Mouse (Mus musculus): ENCODE data around the gene Hip1r. TPM values are rescaled to one million over a fixed set of nuclear protein-coding genes. Genes with fewer than 3 reads are reported as not detected.
A peak's percentile ranks its signal among the peaks of the same experiment; 100 is the strongest.

Hip1r gene
- polyA plus RNA-seq, 1 experiment from 2014 or later: 14.5 TPM

GRCm38 (mm10) chr5:124025146-124025545 is 51.7 kb downstream of the Hip1r start:
- no peaks in the 10 kb centered on the region for H3K27me3 ChIP-seq (ENCODE audit: control insufficient read depth, insufficient read depth, low read depth, low read length)
- H3K4me2 ChIP-seq (ENCODE audit: low read depth, low read length): no peak overlapping the region
- no peak overlapping the region for H3K9ac ChIP-seq (ENCODE audit: low read length)
- H3K4me1 ChIP-seq (replicated peaks; ENCODE audit: control insufficient read depth, insufficient read depth, low read length): peaks cover 55% of the 10 kb centered on the region
- no peak overlapping the region for H3K4me3 ChIP-seq (ENCODE audit: low read length)
- no peak for ATAC-seq (ENCODE audit: low read depth)
- no peaks in the 10 kb centered on the region for H3K36me3 ChIP-seq (ENCODE audit: control insufficient read depth, insufficient read depth, low read length)
- 66% methylated on average over 9 of the region's 9 CpGs for WGBS
- no peaks in the 10 kb centered on the region for H3K9me3 ChIP-seq (ENCODE audit: control insufficient read depth, low read length)
- no peak overlapping the region for H3K27ac ChIP-seq (ENCODE audit: low read length)

- peaks cover 56% of the 10 kb centered on the region for H3K4me1 ChIP-seq (replicated peaks; ENCODE audit: control insufficient read depth, insufficient read depth, low read length)
- H3K4me3 ChIP-seq (ENCODE audit: low read length): no peak overlapping the region
- no peak overlapping the region for H3K27ac ChIP-seq (ENCODE audit: low read length)
- H3K9ac ChIP-seq (ENCODE audit: low read length): no peak overlapping the region
- no peak overlapping the region for H3K4me2 ChIP-seq (ENCODE audit: low read depth, low read length)
- H3K27me3 ChIP-seq (ENCODE audit: control insufficient read depth, insufficient read depth, low read depth, low read length): no peaks in the 10 kb centered on the region
- ATAC-seq (ENCODE audit: low read depth): no peak
- no peaks in the 10 kb centered on the region for H3K9me3 ChIP-seq (ENCODE audit: control insufficient read depth, low read length)
- no peaks in the 10 kb centered on the region for H3K36me3 ChIP-seq (ENCODE audit: control insufficient read depth, insufficient read depth, low read length)
- WGBS: 76% methylated on average over 15 of the region's 15 CpGs
Observed at GRCm38 (mm10) chr5:124025587-124026441, 52.4 kb downstream of the Hip1r start.

GRCm38 (mm10) chr5:124026568-124026967 is 53.1 kb downstream of the Hip1r start:
- H3K9me3 ChIP-seq (ENCODE audit: control insufficient read depth, low read length): no peaks in the 10 kb centered on the region
- H3K4me1 ChIP-seq (replicated peaks; ENCODE audit: control insufficient read depth, insufficient read depth, low read length): peaks cover 51% of the 10 kb centered on the region
- no peak overlapping the region for H3K9ac ChIP-seq (ENCODE audit: low read length)
- H3K27ac ChIP-seq (ENCODE audit: low read length): no peak overlapping the region
- H3K27me3 ChIP-seq (ENCODE audit: control insufficient read depth, insufficient read depth, low read depth, low read length): no peaks in the 10 kb centered on the region
- WGBS: 81% methylated on average over 5 of the region's 5 CpGs
- no peak overlapping the region for H3K4me3 ChIP-seq (ENCODE audit: low read length)
- no peak for ATAC-seq (ENCODE audit: low read depth)
- H3K4me2 ChIP-seq (ENCODE audit: low read depth, low read length): no peak overlapping the region
- H3K36me3 ChIP-seq (ENCODE audit: control insufficient read depth, insufficient read depth, low read length): no peaks in the 10 kb centered on the region

GRCm38 (mm10) chr5:124027702-124028470 is 54.5 kb downstream of the Hip1r start:
- no peaks in the 10 kb centered on the region for H3K9me3 ChIP-seq (ENCODE audit: control insufficient read depth, low read length)
- peaks cover 49% of the 10 kb centered on the region for H3K4me1 ChIP-seq (replicated peaks; ENCODE audit: control insufficient read depth, insufficient read depth, low read length)
- WGBS: 61% methylated on average over 19 of the region's 19 CpGs
- H3K9ac ChIP-seq (ENCODE audit: low read length): no peak overlapping the region
- no peaks in the 10 kb centered on the region for H3K27me3 ChIP-seq (ENCODE audit: control insufficient read depth, insufficient read depth, low read depth, low read length)
- no peak for ATAC-seq (ENCODE audit: low read depth)
- H3K4me2 ChIP-seq (ENCODE audit: low read depth, low read length): no peak overlapping the region
- H3K36me3 ChIP-seq (ENCODE audit: control insufficient read depth, insufficient read depth, low read length): no peaks in the 10 kb centered on the region
- H3K27ac ChIP-seq (ENCODE audit: low read length): 0 out of 2 replicates have a peak overlapping the region, but pooled peaks have one; percentile 14
- H3K4me3 ChIP-seq (ENCODE audit: low read length): no peak overlapping the region

GRCm38 (mm10) chr5:124028680-124029079 is 55.3 kb downstream of the Hip1r start:
- no peak overlapping the region for H3K27ac ChIP-seq (ENCODE audit: low read length)

GRCm38 (mm10) chr5:124029220-124030035 is 56.0 kb downstream of the Hip1r start:
- Histone ChIP-seq H3K4me3 (ENCODE audit: low read length) (peak overlapping the region; percentile 1; the same call in 1 of the 2 replicates), H3K4me2 (ENCODE audit: low read depth, low read length) (peak overlapping the region; percentile 33), H3K9me3 (ENCODE audit: control insufficient read depth, low read length) (no peaks in the 10 kb centered on the region), H3K9ac (ENCODE audit: low read length) (0 out of 2 replicates have a peak overlapping the region, but pooled peaks have one; percentile 21), H3K27ac (ENCODE audit: low read length) (no peak overlapping the region), H3K27me3 (ENCODE audit: control insufficient read depth, insufficient read depth, low read depth, low read length) (no peaks in the 10 kb centered on the region), H3K4me1 (replicated peaks; ENCODE audit: control insufficient read depth, insufficient read depth, low read length) (peaks cover 49% of the 10 kb centered on the region), H3K36me3 (ENCODE audit: control insufficient read depth, insufficient read depth, low read length) (no peaks in the 10 kb centered on the region)
- no peak for ATAC-seq (ENCODE audit: low read depth)
- WGBS: 68% methylated on average over 19 of the region's 19 CpGs

More at GRCm38 (mm10) chr5:124028680-124029079, 55.3 kb downstream of the Hip1r start:
- 71% methylated on average over 7 of the region's 7 CpGs for WGBS
- H3K27me3 ChIP-seq (ENCODE audit: control insufficient read depth, insufficient read depth, low read depth, low read length): no peaks in the 10 kb centered on the region
- no peak overlapping the region for H3K4me3 ChIP-seq (ENCODE audit: low read length)
- H3K9me3 ChIP-seq (ENCODE audit: control insufficient read depth, low read length): no peaks in the 10 kb centered on the region
- ATAC-seq (ENCODE audit: low read depth): no peak
- H3K36me3 ChIP-seq (ENCODE audit: control insufficient read depth, insufficient read depth, low read length): no peaks in the 10 kb centered on the region
- no peak overlapping the region for H3K4me2 ChIP-seq (ENCODE audit: low read depth, low read length)
- H3K9ac ChIP-seq (ENCODE audit: low read length): no peak overlapping the region
- peaks cover 49% of the 10 kb centered on the region for H3K4me1 ChIP-seq (replicated peaks; ENCODE audit: control insufficient read depth, insufficient read depth, low read length)

- H3K9me3 ChIP-seq (ENCODE audit: control insufficient read depth, low read length): no peaks in the 10 kb centered on the region
- peak overlapping the region; percentile 82 for H3K4me2 ChIP-seq (ENCODE audit: low read depth, low read length)
- H3K9ac ChIP-seq (ENCODE audit: low read length): peak overlapping the region; percentile 98
- ATAC-seq (ENCODE audit: low read depth): no peak
- H3K27ac ChIP-seq (ENCODE audit: low read length): 0 out of 2 replicates have a peak overlapping the region, but pooled peaks have one; percentile 0
- H3K4me1 ChIP-seq (replicated peaks; ENCODE audit: control insufficient read depth, insufficient read depth, low read length): peaks cover 44% of the 10 kb centered on the region
- WGBS: 38% methylated on average over 12 of the region's 12 CpGs
- no peaks in the 10 kb centered on the region for H3K27me3 ChIP-seq (ENCODE audit: control insufficient read depth, insufficient read depth, low read depth, low read length)
- peak overlapping the region; percentile 84 for H3K4me3 ChIP-seq (ENCODE audit: low read length)
- no peaks in the 10 kb centered on the region for H3K36me3 ChIP-seq (ENCODE audit: control insufficient read depth, insufficient read depth, low read length)
Observed at GRCm38 (mm10) chr5:124030386-124031067, 57.1 kb downstream of the Hip1r start.

- 1% methylated on average over 25 of the region's 26 CpGs for WGBS
Observed at GRCm38 (mm10) chr5:124031068-124031955, 57.9 kb downstream of the Hip1r start.

More at GRCm38 (mm10) chr5:124031068-124031955, 57.9 kb downstream of the Hip1r start:
- Histone ChIP-seq H3K27ac (ENCODE audit: low read length) (peak overlapping the region; percentile 92), H3K9ac (ENCODE audit: low read length) (peak overlapping the region; percentile 98), H3K27me3 (ENCODE audit: control insufficient read depth, insufficient read depth, low read depth, low read length) (no peaks in the 10 kb centered on the region), H3K4me3 (ENCODE audit: low read length) (peak overlapping the region; percentile 84), H3K4me2 (ENCODE audit: low read depth, low read length) (peak overlapping the region; percentile 82), H3K36me3 (ENCODE audit: control insufficient read depth, insufficient read depth, low read length) (no peaks in the 10 kb centered on the region), H3K4me1 (replicated peaks; ENCODE audit: control insufficient read depth, insufficient read depth, low read length) (peaks cover 36% of the 10 kb centered on the region), H3K9me3 (ENCODE audit: control insufficient read depth, low read length) (no peaks in the 10 kb centered on the region)
- peak; percentile 24 for ATAC-seq (ENCODE audit: low read depth)
